Mouse (Mus musculus) cortical plate, adult 2 months (tissue): ENCODE measurements around the gene Mmrn2.

Experiments used
- CTCF ChIP-seq: fragments of 200-500 bp; IDR thresholded peaks from 2 replicates; pipeline ENCODE4 v1.5.1; 2011; ENCODE audit warnings: mild to moderate bottlenecking, control low read depth, low read length; ENCODE audit not compliant: insufficient read depth; ENCODE audit errors: extremely low read depth
- POLR2A ChIP-seq: fragments of 200-500 bp; IDR thresholded peaks from 2 replicates; pipeline ENCODE4 v1.6.1; 2011; ENCODE audit warnings: mild to moderate bottlenecking, low read length, control low read depth; ENCODE audit not compliant: insufficient read depth; ENCODE audit errors: extremely low read depth

DNA sequence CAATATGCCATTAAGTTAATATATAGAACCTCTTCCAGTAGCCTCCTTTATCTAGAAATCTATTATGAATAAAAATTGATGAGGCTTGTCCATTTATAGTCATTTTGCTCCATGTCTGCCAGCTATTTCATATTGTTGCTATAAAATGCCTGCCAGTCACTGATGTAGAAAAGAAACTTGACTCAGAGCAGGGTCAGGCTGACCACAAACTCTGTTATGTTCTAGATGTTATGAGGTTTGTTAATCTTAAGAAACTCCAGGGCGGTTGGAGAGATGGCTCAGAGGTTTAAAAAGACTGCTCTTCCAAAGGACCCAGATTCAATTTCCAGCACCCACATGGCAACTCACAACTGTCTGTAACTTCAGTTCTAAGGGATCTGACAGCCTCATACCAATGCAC is 45.8 kb downstream of the Mmrn2 start:
- TF ChIP-seq CTCF, result no peak
- no peak for TF ChIP-seq POLR2A
